In genomic region chr5:32197698-32198097, GRCm38 (mm10) we compare ENCODE assay signal across 8 mouse cellular contexts. TPM values are rescaled to one million over a fixed set of nuclear protein-coding genes. Genes with fewer than 3 reads are reported as not detected.
A peak's percentile ranks its signal among the peaks of the same experiment; 100 is the strongest.
DNase-seq lines count a peak whose midpoint lies in the region; ATAC-seq and TF ChIP-seq lines count a peak whose summit lies in the region.

No protein-coding gene starts in this region.

- peak; percentile 86 for DNase-seq in R1 (ENCODE audit: low read depth, low spot score)
- peak; percentile 76 to 81 for DNase-seq in cerebellum, adult 2 months
- peak; percentile 88 to 97 for DNase-seq in frontal cortex, adult 2 months (ENCODE audit: extremely low spot score in 1 of 2, low spot score in 1 of 2)
- peak; percentile 85 to 86 for DNase-seq in layer of hippocampus, postnatal 36 days
- peak; percentile 95 for DNase-seq in lung, postnatal 25 days (ENCODE audit: low spot score)
- DNase-seq in right cerebral cortex, postnatal 25 days = peak; percentile 85
- peak; percentile 96 for DNase-seq in urinary bladder, postnatal 36 days (ENCODE audit: low spot score in 2 of 2)

- no peaks in the 10 kb centered on the region; the same call in 1 of the 2 replicates for H3K4me1 ChIP-seq in cerebellum, adult 2 months (ENCODE audit: control insufficient read depth, insufficient read depth, low read length)
- no peaks in the 10 kb centered on the region for H3K4me1 ChIP-seq in hindbrain, embryonic 15.5 days (replicated peaks)

- H3K4me3 ChIP-seq in cerebellum, adult 2 months (replicated peaks; ENCODE audit: insufficient read depth, low read depth, low read length) = no peak overlapping the region
- H3K4me3 ChIP-seq in hindbrain, embryonic 15.5 days = no peak overlapping the region

- no peak overlapping the region for H3K4me2 ChIP-seq in hindbrain, embryonic 15.5 days

- no peaks in the 10 kb centered on the region for H3K27me3 ChIP-seq in cerebellum, adult 2 months (ENCODE audit: control insufficient read depth, insufficient read depth, low read length)
- no peaks in the 10 kb centered on the region for H3K27me3 ChIP-seq in hindbrain, embryonic 15.5 days

- no peak overlapping the region for H3K27ac ChIP-seq in cerebellum, adult 2 months (ENCODE audit: insufficient read depth, low read length)
- no peak overlapping the region for H3K27ac ChIP-seq in hindbrain, embryonic 15.5 days (replicated peaks)

- peak; percentile 15; the same call in 1 of the 2 replicates for ATAC-seq in hindbrain, embryonic 15.5 days (ENCODE audit: low FRiP score, low read depth)

- no peaks in the 10 kb centered on the region for H3K9me3 ChIP-seq in hindbrain, embryonic 15.5 days

- H3K9ac ChIP-seq in hindbrain, embryonic 15.5 days = no peak overlapping the region

- TF ChIP-seq POLR2A in cerebellum, adult 2 months (IDR thresholded peaks at IDR 0.05; ENCODE audit: borderline replicate concordance, insufficient read depth, low read length) = no peak

- no peaks in the 10 kb centered on the region for H3K36me3 ChIP-seq in hindbrain, embryonic 15.5 days

- 14% methylated on average over 4 of the region's 4 CpGs for WGBS in cerebellum, adult 2 months
- 17% methylated on average over 4 of the region's 4 CpGs for WGBS in hindbrain, embryonic 15.5 days

- peak; percentile 82 for TF ChIP-seq CTCF in cerebellum, adult 2 months (IDR thresholded peaks at IDR 0.05; ENCODE audit: borderline replicate concordance, insufficient read depth, low read depth, low read length)

RNA-seq across cellular contexts. Expression of gene Plb1, which starts 34.8 kb away (rescaled TPM):
- polyA plus RNA-seq in cerebellum, adult 2 months (2012; rRNA removed) = 0.27 and 0.52 TPM in 2 replicates
- 1.3 and 1.6 TPM in 2 replicates for polyA plus RNA-seq in frontal cortex, adult 2 months (2012; rRNA removed)
- 0.20 TPM in 1 of 2 replicates, not detected in the other for polyA plus RNA-seq in hindbrain, embryonic 15.5 days (2015; fragmentation: Nextera tagmentation; extraction: Ambion mirVana)
- total RNA-seq in layer of hippocampus, postnatal 36 days (2021) = 1 to 10 TPM in 1 of 2 experiments, under 1 TPM in 1; 0.86 to 1.2 TPM
